Mouse (Mus musculus) midbrain, embryonic 11.5 days (tissue): ENCODE measurements around the gene Natd1. TPM values are rescaled to one million over a fixed set of nuclear protein-coding genes. Genes with fewer than 3 reads are reported as not detected.

Experiments used
- ATAC-seq: fragments of 200-750 bp; cut with Nextera tagmentation; 2 replicates; pipeline ENCODE4 v1.8.0; 2017; ENCODE audit warnings: moderate TSS enrichment, moderate library complexity; ENCODE audit not compliant: low FRiP score
- DNase-seq: peaks from one replicate; pipeline ENCODE4 v3.0.0; 2015; ENCODE audit warnings: low spot score; ENCODE audit errors: missing footprints
- H3K27ac ChIP-seq: fragments of 300-500 bp; sonication (generic); 2 replicates; pipeline ENCODE4 v1.5.1; 2014; ENCODE audit warnings: low read depth, low read length
- H3K27me3 ChIP-seq: fragments of 300-500 bp; sonication (generic); 2 replicates; pipeline ENCODE4 v1.6.1; 2014; ENCODE audit warnings: mild to moderate bottlenecking, low read length, moderate library complexity, mixed read lengths; ENCODE audit not compliant: control insufficient read depth, insufficient read depth
- H3K36me3 ChIP-seq: fragments of 300-500 bp; sonication (generic); 2 replicates; pipeline ENCODE4 v1.6.1; 2014; ENCODE audit warnings: mild to moderate bottlenecking, low read length, moderate library complexity, mixed read lengths; ENCODE audit not compliant: control insufficient read depth, insufficient read depth
- H3K4me1 ChIP-seq: fragments of 300-500 bp; sonication (generic); 2 replicates; pipeline ENCODE4 v1.6.1; 2014; ENCODE audit warnings: low read length; ENCODE audit not compliant: control insufficient read depth, insufficient read depth
- H3K4me2 ChIP-seq: fragments of 300-500 bp; sonication (generic); 2 replicates; pipeline ENCODE4 v1.6.1; 2014; ENCODE audit warnings: mild to moderate bottlenecking, moderate library complexity
- H3K4me3 ChIP-seq: fragments of 300-500 bp; sonication (generic); 2 replicates; pipeline ENCODE4 v1.5.1; 2014; ENCODE audit warnings: low read depth, low read length
- H3K9ac ChIP-seq: fragments of 300-500 bp; sonication (generic); 2 replicates; pipeline ENCODE4 v1.6.1; 2014; ENCODE audit warnings: low read length
- H3K9me3 ChIP-seq: fragments of 300-500 bp; sonication (generic); 2 replicates; pipeline ENCODE4 v1.6.1; 2016; ENCODE audit warnings: low read length; ENCODE audit not compliant: control insufficient read depth
- WGBS: fragments of 180-500 bp; shearing (Covaris S2); extraction: QIAGEN DNeasy Blood & Tissue Kit; methylation state at CpG from one replicate; pipeline ENCODE4 v1.1.7; 2014; 5-methylcytosine and 5-hydroxymethylcytosine counted together
- polyA plus RNA-seq: library from polyadenylated mRNA; unstranded; fragments of >200 nt; fragmentation: Nextera tagmentation; extraction: Ambion mirVana; gene quantifications from 2 replicates; pipeline ENCODE4 v1.2.1, GENCODE M21; 2014

The Natd1 gene
- polyA plus RNA-seq, 1 experiment from 2014 or later = 24.3 TPM

DNA sequence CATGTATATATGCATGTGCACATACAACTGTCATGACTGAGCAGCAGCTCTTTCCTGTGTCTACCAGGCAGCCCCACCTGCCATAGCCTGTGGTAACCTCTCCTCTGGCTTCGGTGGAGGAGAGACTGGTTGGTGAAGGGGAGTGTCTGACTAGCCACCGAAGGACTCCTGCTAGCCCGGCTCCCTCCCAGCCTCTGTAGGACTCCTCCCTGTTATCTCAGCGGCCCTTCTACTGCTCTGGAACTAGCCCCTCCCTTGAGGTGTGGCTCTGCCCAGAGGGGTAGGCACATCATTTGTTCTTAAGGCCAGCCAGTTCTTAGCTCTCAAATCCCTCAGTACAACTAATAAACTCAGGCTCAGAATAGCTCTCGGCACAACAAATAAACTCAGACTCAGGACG lies 9.9 kb upstream of the Natd1 start:
- ATAC-seq = no peak
- WGBS = 47% methylated on average over 6 of the region's 6 CpGs

DNA sequence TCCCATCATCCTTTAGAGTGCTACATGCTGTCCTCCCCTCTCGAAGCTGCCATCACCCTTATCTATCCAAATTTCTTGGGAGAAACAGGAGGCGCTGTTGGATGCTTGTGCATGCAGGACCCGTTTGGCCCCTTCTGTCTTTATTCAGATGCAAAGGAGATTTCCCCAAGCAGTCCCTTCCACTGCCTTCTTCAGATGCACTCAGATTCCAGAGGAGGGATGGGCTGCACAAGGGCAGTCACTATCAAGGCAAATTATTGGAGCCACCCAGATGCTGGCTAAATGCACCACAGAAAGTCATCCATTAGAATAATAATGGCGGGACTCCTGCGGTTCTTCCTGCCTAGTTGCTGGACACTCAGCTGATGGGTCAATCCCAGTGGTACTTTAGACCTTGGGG lies 8.4 kb upstream of the Natd1 start:
- H3K4me3 ChIP-seq = no peak overlapping the region
- ATAC-seq = no peak
- H3K9me3 ChIP-seq = no peaks in the 10 kb centered on the region
- H3K36me3 ChIP-seq = no peaks in the 10 kb centered on the region
- H3K4me1 ChIP-seq = peaks cover 5% of the 10 kb centered on the region
- no peak overlapping the region for H3K27ac ChIP-seq
- 72% methylated on average over 5 of the region's 5 CpGs for WGBS
- H3K9ac ChIP-seq = no peak overlapping the region
- no peak overlapping the region for H3K4me2 ChIP-seq
- DNase-seq = no peak
- no peaks in the 10 kb centered on the region for H3K27me3 ChIP-seq

More for the DNA sequence above, 9.9 kb upstream of the Natd1 start:
- Histone ChIP-seq H3K9me3 (no peaks in the 10 kb centered on the region), H3K27ac (no peak overlapping the region), H3K9ac (no peak overlapping the region), H3K36me3 (no peaks in the 10 kb centered on the region), H3K4me3 (no peak overlapping the region), H3K4me1 (peaks cover 5% of the 10 kb centered on the region), H3K27me3 (no peaks in the 10 kb centered on the region), H3K4me2 (no peak overlapping the region)
- DNase-seq = peak; percentile 6

DNA sequence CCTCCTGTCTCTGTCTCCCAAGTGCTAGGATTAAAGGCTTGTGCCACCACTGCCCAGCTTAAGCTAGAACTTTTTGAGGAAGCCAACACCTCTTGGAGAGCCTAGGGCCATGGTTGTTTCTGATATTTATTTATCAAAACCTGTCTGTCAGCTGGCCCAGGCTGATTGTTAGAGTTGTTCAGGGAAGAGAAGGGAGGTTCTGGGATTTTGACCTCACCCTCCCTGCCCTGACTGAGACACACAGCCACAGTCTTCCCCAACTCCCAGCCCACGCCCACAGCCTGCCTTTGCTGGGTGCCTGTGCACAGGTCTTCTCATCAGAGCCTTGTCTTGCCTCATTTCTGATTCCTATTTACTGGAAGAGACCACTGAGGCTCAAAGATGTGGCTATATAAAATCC lies 7.6 kb upstream of the Natd1 start:
- no peak overlapping the region for H3K4me3 ChIP-seq
- H3K4me1 ChIP-seq = no peaks in the 10 kb centered on the region; the same call in 1 of the 2 replicates
- no peak overlapping the region for H3K4me2 ChIP-seq
- no peaks in the 10 kb centered on the region for H3K27me3 ChIP-seq
- 91% methylated on average over 1 of the region's 1 CpGs for WGBS
- ATAC-seq (no peak), DNase-seq (no peak)
- no peak overlapping the region for H3K27ac ChIP-seq
- H3K36me3 ChIP-seq = no peaks in the 10 kb centered on the region
- no peaks in the 10 kb centered on the region for H3K9me3 ChIP-seq
- H3K9ac ChIP-seq = no peak overlapping the region

DNA sequence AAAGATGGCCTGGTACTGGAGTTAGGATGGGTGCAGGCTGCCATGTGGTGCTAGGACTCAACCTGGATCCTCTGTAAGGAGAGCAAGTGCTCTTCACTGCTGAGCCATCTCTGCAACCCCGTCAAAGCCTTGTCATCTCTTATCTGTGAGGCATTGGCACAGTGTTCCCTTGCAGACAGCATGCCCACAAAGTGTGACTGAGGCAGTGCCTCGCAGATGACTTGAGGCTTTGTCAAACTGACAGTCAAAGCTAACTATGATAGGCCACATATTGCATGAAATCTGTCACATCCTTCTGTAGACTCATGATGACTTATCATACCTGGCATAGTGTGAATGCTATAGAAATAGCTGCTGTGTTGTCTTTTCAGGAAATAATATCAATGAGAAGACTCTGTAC lies 5.5 kb upstream of the Natd1 start:
- Histone ChIP-seq H3K27me3 (no peaks in the 10 kb centered on the region), H3K4me1 (no peaks in the 10 kb centered on the region), H3K9me3 (no peaks in the 10 kb centered on the region), H3K9ac (no peak overlapping the region), H3K27ac (no peak overlapping the region), H3K4me3 (no peak overlapping the region), H3K36me3 (no peaks in the 10 kb centered on the region), H3K4me2 (no peak overlapping the region)
- DNase-seq (no peak), ATAC-seq (no peak)
- WGBS = 89% methylated on average over 2 of the region's 2 CpGs

DNA sequence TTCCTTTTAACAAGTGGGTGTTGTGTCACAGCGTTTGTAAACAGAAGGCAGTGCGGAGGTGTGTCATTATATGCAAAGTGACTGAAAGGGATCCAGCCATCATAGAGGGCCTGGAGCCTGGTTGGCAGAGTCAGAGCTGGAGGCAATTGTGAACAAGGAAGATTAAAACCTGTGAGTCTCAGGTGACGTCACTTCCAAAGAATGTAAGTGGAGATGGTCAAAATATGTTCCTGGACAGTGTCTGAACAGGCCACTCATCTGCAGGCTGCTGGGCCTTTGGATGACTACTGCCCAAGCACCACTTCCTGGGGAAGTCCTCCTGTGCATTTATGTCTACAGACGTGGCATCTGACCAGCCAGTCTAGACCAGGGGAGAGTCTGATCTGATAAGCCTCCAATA lies 651 bp upstream of the Natd1 start:
- DNase-seq (no peak), ATAC-seq (no peak)
- 83% methylated on average over 4 of the region's 4 CpGs for WGBS
- Histone ChIP-seq H3K36me3 (no peaks in the 10 kb centered on the region), H3K9me3 (no peaks in the 10 kb centered on the region), H3K27me3 (no peaks in the 10 kb centered on the region), H3K27ac (no peak overlapping the region), H3K4me2 (no peak overlapping the region), H3K9ac (no peak overlapping the region), H3K4me1 (peaks cover 7% of the 10 kb centered on the region; the same call in 1 of the 2 replicates), H3K4me3 (no peak overlapping the region)

DNA sequence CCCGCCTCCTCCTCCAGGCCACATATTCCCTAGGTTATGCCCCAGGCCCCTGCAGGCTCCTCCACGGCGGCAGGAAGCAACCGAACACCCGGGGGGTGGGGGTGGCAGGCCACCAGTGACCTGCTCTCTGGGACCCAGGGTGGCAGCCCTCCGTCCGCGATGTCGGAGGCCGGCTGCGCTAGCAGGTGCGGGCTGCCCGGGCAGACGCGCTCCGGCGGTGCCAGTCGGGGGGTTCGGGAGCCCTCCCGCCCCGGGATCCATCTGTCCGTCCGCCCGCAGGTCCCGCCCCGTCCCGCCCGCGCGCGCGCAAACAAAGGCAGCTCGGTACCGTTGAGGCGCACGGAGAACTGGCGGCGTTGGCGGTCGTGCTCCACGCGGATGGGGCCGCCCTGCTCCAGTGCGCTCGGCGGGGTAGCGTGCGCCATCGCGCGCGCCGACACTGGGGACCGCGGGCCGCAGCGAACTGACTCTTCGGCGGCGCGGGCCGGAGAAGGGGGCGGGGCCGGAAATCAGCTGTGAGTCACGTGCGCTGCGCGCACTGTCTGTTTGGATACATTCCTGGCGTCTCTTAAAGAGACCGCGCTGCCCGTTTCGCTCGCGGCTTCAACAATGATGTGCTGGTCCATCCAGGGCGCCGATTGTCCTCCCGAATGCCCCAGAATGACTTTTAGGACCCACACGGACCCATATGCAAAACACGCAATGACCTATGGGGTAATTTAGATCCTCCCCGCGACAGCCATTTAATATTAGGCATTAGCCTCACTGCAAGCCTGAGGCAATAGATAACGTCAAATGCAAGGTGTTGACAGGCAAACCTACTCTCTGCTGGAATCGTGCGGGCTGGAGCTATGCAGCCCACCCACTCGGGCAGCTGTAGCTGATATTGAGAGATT lies 1.0 kb downstream of the Natd1 start:
- peak; percentile 94 for ATAC-seq
- H3K9ac ChIP-seq = peak overlapping the region; percentile 85
- no peaks in the 10 kb centered on the region for H3K9me3 ChIP-seq
- H3K27ac ChIP-seq = peak overlapping the region; percentile 56
- WGBS = under 1% methylated on average over 73 of the region's 86 CpGs
- H3K4me2 ChIP-seq = peak overlapping the region; percentile 69
- DNase-seq = peak; percentile 98
- no peaks in the 10 kb centered on the region for H3K27me3 ChIP-seq
- H3K4me1 ChIP-seq = peaks cover 7% of the 10 kb centered on the region; the same call in 1 of the 2 replicates
- no peaks in the 10 kb centered on the region for H3K36me3 ChIP-seq
- peak overlapping the region; percentile 92 for H3K4me3 ChIP-seq

DNA sequence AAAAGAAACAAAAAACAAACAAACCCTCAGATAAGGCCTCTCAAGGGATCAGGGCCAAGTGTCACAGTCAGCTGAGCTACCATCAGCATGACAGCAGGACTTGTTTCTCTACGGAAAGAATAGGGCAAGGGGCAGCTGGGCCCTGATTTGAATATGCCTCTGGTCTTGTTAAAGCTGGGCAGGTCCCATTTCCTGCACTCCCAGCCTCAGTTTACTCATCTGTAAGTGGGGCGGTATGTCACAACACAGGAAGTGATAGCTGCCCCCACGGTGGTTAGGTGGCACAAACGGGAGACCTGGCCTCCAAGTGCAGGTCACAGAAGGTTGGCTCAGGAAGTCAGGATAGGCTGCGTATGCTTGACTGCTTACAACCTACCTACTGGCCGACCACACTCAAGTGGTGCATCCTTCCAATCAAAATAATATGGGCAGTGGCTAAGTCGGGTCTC lies 2.0 kb downstream of the Natd1 start:
- H3K4me1 ChIP-seq = peaks cover 7% of the 10 kb centered on the region; the same call in 1 of the 2 replicates
- no peak for DNase-seq

DNA sequence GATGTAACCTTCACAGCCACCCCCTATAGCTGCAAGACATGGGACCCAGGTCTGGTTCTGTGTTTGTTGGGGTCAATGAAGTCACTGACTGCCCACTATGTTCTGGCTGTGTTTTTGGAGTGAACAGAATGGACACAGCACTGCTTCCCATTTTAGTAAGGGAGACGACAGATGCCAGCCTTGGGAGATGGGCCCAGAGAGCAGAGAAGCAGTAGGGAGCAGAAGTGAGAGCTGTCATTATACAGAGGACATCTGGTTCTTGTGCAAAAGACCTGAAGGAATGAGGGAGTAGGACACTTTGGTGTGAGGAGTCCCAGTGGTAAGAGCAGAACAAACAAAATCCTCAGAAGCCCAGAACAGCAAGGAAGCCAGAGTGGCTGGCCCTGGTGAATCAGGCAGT lies 4.9 kb downstream of the Natd1 start:
- Histone ChIP-seq H3K27ac (no peak overlapping the region), H3K4me3 (no peak overlapping the region), H3K9ac (no peak overlapping the region), H3K9me3 (no peaks in the 10 kb centered on the region), H3K4me2 (no peak overlapping the region), H3K36me3 (peaks cover 4% of the 10 kb centered on the region; the same call in 1 of the 2 replicates), H3K27me3 (no peaks in the 10 kb centered on the region), H3K4me1 (peaks cover 7% of the 10 kb centered on the region; the same call in 1 of the 2 replicates)
- ATAC-seq = no peak
- no peak for DNase-seq
- whole genome bisulfite sequencing = 84% methylated on average over 1 of the region's 1 CpGs

More for the DNA sequence above, 2.0 kb downstream of the Natd1 start:
- H3K27me3 ChIP-seq = no peaks in the 10 kb centered on the region
- H3K9me3 ChIP-seq = no peaks in the 10 kb centered on the region
- H3K27ac ChIP-seq = no peak overlapping the region
- WGBS = 34% methylated on average over 7 of the region's 7 CpGs
- H3K9ac ChIP-seq = peak overlapping the region; percentile 85
- ATAC-seq = no peak
- H3K4me2 ChIP-seq = peak overlapping the region; percentile 69
- H3K4me3 ChIP-seq = peak overlapping the region; percentile 92
- H3K36me3 ChIP-seq = no peaks in the 10 kb centered on the region

DNA sequence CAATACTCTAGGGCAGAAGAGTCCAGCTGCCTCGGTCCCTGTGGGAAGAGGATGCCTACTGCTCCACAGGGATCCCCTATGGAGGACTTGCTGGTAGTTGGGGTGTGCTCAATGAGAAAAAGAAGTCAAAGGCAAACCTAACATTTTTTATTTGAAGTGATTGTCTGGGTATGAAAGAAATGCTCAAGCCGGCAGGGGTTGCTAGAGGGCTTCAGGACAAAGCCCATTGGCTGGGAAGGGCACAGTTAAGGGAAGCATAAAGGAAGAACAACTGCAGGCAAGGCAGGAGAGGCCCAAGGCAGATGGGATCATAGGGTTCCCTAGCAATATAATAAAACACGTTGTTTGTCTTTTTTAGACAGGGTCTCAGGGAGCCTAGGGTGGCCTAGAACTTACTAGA lies 6.5 kb downstream of the Natd1 start:
- Histone ChIP-seq H3K27me3 (no peaks in the 10 kb centered on the region), H3K9ac (no peak overlapping the region), H3K4me1 (peaks cover 7% of the 10 kb centered on the region; the same call in 1 of the 2 replicates), H3K4me3 (no peak overlapping the region), H3K4me2 (no peak overlapping the region), H3K9me3 (no peaks in the 10 kb centered on the region), H3K36me3 (peaks cover 4% of the 10 kb centered on the region; the same call in 1 of the 2 replicates), H3K27ac (no peak overlapping the region)
- no peak for DNase-seq
- 67% methylated on average over 3 of the region's 3 CpGs for WGBS
- no peak for ATAC-seq
